Mouse (Mus musculus) c-Kit-negative CD71-positive TER-119-positive erythroid progenitor cells, embryonic 14.5 days (primary cell): Measurements from ENCODE around the gene Ovch2.
A peak's percentile ranks its signal among the peaks of the same experiment; 100 is the strongest.
"Not testable (repeated sequence)": the region's sequence is repeated elsewhere in the genome, so short reads cannot be mapped to it uniquely, and the experiment has no call there.

Experiments used
- DNase-seq: peaks from one replicate; pipeline ENCODE4 v3.0.0-alpha.2; 2013; ENCODE audit warnings: low read depth, low spot score

Ovch2 gene

DNA sequence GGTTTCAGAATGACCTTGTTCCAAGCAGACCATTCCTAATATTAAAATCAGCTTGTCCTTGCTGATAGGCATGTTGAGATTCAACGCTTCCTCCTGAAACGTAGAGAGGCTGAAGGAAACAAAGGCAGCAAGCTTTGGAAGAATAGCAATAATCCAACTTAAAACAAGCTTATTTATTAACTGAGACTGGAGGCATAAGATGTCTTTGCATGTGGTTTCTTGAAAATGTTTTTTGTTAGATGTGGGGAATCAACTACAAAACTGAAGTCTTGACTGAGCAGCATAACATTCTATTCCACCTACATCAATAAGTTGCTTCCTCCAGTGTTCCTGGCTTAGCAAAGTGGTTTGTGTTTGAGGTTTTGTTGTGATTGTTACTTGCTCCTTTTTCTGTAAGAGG, at the start of gene Ovch2:
Gene Ovch2, minus strand, starts transcription at position 101 of the 400 bp plus-strand sequence.
- no peak for DNase-seq

DNA sequence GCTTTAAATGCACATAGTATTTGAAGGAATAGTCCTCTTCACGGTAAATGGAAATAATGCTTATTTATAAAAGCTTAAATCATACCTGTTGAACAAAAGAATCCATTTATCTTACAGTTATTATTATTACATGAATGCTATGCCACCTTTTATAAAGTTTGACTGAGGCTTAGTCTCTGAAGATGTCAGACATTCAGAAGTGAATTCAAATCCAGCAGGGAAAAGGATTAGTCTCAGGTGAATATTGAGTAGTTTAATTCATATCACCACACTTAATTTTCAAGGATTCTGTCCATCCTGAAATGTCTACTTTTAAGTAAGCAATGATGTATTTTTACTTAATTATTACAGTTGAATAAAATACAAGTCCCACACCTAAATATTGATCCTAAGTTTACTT, 46.4 kb upstream of the Ovch2 start, which contains the start of gene Olfr470:
Gene Olfr470, minus strand, starts transcription at position 101 of the 400 bp plus-strand sequence.
- DNase-seq, result not testable (repeated sequence)

DNA sequence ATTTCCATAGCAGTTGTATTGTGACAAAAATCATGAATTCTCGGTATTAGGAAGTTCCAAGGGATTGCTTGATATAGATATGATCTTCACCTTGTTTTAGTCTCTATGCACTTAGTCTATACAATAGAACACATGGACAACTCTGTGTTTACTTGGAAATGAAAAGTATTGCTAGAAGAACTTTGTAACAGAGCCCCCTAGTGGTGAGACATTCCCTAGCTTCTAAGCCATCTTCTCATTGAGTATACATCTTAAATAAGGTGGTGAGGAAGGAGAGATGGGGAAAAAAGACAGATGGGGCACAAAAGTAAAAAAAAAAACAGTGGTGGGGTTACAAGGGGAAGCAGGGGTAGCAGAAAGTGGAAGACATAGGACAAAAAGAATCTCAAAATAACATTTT, 40.7 kb upstream of the Ovch2 start:
- DNase-seq, result no peak

DNA sequence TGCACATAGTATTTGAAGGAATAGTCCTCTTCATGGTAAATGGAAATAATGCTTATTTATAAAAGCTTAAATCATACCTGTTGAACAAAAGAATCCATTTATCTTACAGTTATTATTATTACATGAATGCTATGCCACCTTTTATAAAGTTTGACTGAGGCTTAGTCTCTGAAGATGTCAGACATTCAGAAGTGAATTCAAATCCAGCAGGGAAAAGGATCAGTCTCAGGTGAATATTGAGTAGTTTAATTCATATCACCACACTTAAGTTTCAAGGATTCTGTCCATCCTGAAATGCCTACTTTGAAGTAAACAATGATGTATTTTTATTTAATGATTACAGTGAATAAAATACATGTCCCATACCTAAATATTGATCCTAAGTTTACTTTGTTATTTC, 24.4 kb upstream of the Ovch2 start, which contains the start of gene Olfr469:
Gene Olfr469, minus strand, starts transcription at position 101 of the 400 bp plus-strand sequence.
- not testable (repeated sequence) for DNase-seq

DNA sequence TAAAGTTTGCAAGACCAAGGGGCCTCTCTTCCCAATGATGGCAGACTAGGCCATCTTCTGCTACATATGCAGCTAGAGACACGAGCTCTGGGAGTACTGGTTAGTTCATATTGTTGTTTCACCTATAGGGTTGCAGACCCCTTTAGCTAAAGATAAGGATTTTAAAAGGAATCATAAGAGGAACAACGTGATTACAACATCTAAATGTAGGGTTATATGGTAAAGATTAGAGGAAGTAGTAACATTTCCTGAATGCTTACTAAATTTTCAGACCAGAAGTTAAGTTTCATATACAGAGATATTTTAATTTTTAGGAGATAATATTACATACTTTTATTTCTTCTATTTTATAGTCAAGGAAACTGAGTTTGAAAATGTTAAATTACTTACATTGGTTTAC, 22.9 kb upstream of the Ovch2 start:
- not testable (repeated sequence) for DNase-seq

DNA sequence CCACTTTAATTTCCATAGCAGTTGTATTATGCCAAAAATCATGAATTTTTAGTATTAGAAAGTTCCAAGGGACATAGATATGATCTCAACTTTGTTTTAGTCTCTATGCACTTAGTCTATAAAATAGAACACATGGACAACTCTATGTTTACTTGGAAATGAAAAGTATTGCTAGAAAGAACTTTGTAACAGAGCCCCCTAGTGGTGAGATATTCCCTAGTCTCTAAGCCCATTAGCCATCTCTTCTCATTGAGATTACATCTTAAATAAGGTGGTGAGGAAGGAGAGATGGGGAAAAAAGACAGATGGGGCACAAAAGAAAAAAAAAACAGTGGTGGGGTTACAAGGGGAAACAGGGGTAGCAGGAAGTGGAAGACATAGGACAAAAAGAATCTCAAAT, 18.4 kb upstream of the Ovch2 start:
- DNase-seq, result no peak

DNA sequence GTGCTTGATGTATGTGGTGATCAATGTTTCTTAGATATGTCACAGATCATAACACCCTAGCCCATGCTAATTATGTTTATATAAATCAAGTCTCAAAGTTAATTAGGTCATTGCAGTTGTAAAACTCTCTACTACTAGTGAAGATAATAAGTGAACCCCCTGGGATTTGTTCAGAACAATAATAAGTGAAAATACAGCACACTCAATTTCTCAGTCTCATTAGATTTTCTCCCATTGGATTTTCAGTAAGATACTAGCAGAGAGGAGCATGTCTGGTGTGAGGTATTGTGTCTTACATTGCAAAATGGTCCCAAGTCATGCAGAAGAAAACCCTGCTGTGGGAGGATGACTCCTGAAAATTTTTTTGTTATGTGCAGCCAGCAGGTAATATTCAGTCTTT, 11.0 kb upstream of the Ovch2 start, which contains the start of gene Olfr467:
Gene Olfr467, plus strand, starts transcription at position 301 of the 400 bp plus-strand sequence.
- DNase-seq, result no peak

DNA sequence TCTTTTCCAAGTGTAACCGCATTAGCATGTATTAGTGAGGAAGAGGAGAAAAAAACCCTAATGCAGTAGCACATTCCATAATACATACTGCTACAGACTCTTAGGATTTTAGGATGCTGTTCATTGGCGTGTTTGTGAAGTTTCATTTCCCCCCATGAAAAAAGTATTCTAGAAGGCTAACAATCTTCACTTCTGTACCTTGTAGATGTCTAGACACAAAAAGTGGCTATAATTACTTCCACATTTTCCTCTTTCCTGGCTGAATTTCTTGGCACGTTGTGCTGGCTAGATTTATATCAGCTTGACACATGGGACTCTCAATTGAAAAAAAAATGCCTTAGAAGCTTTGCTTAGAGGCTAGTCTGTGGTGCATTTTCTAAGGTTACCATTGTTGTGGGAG, 1.1 kb upstream of the Ovch2 start:
- DNase-seq, result no peak

DNA sequence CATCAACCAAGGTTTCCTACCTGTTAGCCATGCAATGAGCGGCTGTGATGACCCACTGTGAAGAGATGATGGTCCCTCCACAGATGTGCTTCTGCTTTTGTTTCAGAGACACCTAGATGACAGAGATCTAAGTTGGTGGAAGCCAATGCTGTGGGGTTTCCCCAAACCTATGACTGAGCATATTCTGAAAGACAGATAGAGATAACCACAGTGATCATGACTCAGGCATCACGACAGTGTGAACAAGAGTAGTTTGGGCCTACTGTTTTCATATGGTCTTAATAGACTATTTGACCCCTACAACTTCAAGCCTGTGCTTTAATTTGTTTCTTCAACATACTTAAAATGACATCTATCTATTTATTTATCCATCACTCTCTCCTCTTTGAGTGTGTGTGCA, 4.5 kb downstream of the Ovch2 start:
- no peak for DNase-seq

DNA sequence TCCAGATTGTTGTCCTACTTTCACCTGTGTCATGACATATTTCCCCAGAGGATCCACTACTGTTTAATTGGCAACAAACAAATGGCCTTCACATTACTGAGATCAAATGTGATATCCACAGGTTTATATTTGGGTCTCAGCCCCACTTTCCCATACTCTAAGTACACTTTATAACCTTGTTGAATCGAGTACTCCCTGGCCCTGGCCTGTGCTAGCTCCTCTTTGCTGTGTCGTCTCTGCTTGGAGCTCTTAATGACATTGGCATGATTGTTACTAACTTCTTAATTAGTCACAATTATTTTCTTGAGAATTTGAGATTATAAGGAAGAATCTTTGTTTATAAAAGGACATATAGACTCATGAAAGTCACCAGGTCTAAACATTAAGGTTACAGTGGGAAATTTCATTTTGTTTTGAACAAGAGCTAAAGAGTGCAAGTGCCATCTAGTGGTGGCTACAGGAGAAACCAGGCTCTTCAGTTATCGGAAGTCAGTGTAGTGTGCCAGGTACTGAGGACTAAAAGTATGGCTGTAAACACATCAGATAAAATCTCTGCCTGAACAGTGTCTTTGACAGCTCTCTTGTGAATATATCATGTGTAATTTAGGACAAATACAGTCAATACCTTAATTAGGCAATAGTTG, 12.9 kb downstream of the Ovch2 start:
- DNase-seq, result no peak

DNA sequence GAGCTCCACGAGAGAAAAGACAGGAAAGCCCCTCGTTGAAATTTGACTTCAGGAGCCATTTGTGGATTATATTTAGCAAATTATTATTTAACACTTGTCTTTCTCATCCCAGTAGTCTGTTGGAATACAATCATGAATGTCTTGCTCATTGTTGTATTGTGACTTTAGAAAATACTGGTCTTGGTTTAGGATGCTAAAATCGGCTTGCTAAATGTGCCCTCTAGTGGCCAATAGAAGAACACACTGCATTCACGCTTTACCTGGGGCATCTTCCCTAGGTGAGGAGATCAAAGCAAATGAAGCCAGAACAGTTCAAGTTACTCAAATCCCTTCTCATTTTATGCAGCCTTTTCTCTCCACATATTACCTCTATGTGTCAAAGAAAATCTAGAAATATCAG, 21.4 kb downstream of the Ovch2 start:
- no peak for DNase-seq

DNA sequence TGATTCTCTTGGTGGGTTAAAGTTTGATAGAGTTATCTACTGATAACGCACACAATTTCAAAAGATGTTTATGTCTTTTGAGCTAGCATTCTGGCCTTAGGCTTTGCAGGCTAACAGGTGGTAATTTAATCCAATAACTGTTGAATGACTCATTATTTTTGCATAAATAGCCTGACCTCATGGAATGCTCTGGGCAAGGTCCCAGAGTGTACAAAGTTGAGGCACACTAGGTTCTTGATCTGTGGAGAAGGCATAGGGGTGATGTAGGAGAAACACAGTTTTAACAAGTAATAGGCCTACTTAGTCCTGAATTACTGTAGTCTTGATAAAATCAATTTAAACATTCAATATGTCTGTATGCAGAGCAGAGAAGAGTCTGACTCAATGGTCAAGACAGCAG, 22.8 kb downstream of the Ovch2 start:
- DNase-seq, result no peak

DNA sequence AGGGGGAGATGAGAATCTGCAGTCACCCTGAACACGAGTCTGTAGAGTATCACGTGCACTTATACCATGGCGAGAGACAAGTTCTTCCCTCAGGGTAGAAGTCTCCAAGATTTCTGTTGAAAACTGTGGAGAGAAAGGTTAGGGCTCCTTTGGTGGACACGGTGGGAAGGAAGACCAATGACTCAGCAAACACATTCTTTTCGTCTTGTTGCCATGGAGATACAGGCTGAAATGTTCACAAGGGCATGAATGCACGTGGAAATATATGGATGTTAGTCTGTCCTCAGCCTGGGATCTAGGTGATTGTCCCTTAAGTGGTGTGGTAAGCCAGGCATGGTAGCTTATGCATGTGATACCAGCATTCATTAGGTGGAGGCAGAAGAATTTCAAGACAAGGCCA, 30.2 kb downstream of the Ovch2 start:
- DNase-seq, result no peak

DNA sequence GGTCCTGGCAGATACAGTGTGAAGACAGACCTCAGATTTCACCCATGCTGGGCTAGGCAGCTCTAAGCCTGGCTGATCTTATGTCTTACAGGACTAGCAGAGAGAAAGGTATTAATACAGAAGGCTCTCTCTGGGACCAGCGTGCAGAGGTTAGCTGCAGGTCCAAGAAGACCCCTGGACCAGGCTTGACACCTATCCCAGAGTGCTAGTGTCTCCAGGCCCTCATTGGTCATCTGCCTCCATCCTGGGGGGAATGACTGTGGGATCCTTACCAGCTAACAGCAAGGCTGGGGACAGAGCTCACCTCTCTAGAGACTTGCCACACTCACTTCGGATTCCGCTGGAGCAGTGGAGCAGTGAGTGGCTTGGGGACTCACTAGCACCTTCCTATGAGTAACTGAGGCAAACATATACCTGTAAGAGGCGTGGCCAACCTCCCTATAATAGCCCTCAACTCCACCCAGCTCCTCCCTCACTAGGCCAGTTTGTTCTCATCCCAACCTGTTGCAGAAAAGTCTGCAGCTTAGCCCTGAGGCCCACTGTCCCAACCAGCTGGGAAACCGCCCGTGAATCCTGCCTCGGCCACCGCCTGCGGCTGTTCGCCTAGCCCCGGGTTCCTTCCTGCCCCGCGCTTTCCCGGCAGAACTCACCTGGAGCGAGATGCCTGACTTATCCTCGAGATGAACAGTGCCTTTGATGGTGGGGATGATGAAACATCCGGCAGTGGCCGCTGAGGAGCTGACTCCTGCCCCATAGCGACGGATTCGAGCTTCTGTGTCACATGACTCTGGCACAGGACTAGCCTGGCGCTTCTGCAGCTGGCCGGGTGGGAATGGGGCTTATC, 43.5 kb downstream of the Ovch2 start, which contains the start of gene Cyb5r2:
Gene Cyb5r2, minus strand, starts transcription at position 725 of the 844 bp plus-strand sequence.
- no peak for DNase-seq

DNA sequence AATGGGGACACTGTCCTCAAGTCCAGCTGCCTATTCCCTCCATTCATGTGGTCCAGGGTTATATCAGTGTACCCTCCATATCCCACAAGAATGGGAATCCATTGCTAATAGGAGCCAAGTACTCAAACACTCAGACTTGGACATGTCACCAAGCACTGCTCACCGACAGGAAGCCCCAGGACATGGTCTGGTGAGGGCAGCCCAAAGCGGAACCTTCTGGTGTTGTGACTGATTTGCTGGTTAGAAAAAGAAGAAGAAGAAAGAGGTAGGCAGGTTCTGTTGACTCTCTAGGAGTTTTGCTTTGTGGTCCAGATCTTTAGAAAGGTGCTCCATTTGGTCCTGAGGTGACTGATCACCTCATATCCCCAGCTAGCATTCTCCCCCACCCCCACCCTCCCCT, 44.3 kb downstream of the Ovch2 start:
- no peak for DNase-seq

DNA sequence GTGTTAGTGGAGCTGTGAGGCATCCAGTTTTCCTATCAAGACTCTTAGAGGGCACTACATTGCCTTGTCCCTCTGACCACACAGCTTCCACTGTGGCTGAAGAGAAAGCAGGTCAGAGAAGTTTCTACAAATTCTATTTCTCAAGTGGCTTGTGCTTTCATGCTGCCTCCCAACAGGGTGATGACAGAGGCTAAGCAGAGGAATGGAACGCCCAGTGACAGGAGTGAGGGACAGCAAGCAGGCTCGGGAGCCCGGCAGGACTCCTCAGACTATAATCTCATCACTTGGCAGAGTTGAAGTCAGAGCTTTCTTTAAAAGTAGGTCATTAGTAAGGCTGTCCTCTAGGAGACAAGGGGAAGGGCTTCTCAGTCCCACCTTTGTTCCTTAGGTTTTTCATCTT, 45.1 kb downstream of the Ovch2 start:
- DNase-seq, result no peak

DNA sequence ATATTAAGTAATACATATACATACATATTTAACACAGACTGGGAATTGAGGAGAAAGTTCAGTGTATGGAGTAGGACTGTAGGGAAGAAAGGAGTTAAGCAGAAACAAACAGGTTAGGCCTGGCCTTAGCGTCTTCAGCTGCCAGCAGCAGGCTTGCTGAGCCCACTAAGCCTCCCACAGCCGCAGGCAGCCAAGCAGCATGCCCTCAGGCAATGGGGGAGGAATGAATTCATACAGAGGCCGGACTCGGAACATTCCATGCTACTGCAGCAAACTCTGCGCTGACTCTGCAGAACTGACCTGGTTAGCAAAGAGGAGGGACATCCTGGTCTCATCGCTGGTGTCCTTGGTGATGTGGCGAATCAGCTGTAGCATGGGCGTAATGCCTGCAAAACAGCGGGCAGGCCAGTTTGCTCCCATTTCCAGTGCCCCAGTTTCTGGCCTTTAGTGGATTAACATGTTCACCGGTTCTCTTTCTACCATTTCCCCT, 48.9 kb downstream of the Ovch2 start:
- no peak for DNase-seq

DNA sequence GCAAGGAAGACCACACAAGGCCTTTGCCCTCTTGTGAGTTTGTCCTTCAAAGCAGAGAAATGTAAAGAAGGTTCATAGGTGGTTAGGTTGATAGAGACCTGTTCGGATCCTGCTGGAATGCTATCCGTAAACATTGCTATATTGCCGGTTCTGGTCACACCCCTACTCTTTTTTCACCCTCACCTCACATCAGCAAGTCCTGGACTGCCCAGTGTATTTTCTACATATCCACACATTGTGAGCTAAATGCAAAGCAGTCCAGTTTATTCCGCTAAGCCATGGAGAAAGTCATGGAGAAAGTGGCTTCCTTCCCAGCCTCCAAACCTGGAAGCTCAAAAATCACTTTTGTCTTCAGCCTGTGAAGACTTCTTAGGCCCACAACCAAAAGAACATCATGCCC, 51.3 kb downstream of the Ovch2 start:
- no peak for DNase-seq

DNA sequence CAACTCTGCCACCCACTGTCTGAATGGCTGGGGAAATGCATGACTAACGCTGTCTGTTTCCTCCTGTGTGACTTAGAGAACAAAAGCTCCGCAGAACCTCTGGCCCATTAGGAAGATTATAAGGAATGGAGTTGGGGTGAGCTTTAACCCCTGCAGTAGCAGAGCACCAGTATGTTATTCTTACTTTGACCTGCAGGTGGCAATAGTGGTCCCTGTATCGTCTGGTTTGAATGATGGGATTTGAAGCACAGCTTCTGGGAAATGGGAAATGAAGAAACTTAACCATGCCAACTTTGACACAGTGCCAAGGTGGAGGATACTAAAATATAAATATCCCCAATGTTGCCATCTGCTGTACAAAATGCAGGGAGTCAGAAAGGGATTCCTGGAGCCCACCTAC, 51.7 kb downstream of the Ovch2 start:
- DNase-seq, result no peak

DNA sequence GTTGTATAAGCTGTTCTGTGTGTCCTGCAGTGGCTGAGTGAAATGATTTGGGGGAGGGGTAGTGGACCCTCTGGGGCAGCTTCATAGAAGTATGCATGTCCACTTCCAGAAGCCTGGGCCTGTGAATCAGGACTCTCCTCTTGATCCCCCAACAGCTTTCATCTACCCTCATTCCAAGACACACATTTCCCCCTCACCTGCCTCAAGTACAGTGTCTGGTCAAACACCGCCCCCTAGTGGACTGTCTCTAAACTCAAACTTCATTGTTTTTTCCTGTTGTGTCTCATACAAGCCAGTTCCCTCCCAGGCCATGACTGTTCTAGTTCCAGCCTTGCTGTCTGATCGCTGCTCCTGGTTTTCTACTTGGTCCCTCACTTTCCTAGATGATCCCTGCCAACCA, 53.1 kb downstream of the Ovch2 start:
- DNase-seq, result peak; percentile 8

DNA sequence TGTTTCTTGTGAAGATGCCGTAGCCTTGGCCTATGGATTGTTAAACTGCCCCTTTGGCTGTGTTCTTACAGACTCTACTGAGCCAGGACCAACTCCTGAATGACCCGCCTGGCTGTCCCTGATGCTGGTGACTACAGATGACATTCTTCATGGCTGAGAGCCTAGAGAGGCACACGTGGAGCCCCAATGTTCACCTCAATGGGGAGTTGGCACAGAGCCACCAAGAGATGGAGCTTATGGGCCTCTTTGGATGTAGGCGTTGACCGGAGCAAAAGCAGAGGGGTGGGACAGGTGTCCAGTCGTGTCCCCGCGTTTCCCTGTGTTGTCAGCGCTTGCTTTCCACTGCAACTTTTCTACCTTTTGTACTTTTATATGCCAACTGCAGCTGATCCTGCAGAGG, 53.5 kb downstream of the Ovch2 start:
- no peak for DNase-seq

DNA sequence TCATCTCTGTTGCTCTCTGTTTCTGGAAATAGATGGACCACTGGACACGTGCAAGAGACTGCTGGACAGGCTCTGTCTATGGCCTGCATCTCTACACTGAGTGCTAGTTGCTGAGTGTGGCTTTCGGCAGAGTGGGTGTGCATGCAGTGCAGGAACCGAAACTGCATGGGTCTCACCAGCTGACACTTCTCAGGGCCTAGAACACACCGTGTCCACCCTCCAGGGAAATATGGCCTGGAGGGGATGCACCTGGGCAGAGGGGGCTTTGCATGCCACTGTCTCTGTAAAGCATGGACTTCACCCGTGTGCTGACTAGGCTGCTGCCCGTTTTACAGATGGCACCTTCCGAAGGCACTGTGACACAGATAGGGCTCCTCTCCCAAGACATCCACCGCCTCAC, 55.0 kb downstream of the Ovch2 start:
- no peak for DNase-seq

DNA sequence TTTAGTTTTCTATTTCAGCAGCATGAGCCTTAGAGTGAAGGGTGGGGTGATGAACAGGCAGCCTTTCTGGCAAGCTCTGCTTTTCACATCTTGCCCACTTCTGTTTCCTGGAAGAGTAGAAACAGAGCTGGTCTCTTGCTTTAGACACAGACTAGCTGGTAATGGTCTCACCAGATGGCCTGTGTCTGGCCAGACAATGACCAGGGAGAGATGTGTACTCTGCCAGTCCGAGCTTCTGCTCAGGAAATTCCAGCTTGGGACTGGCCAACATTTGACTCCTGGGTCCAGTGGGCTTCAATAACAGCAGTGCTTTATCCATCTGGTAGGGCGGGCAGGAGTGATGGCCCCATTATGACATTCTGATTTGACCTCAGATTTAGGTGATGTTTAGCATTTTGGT, 55.9 kb downstream of the Ovch2 start:
- DNase-seq, result no peak
